Mouse (Mus musculus) neural tube, embryonic 15.5 days (tissue): Measurements from ENCODE around the gene Polr3k. TPM values are rescaled to one million over a fixed set of nuclear protein-coding genes. Genes with fewer than 3 reads are reported as not detected.

ENCODE experiments used
- ATAC-seq: fragments of 200-750 bp; cut with Nextera tagmentation; 2 replicates; pipeline ENCODE4 v1.8.0; 2017; ENCODE audit warnings: mild to moderate bottlenecking, moderate TSS enrichment, moderate library complexity; ENCODE audit not compliant: low FRiP score
- H3K27ac ChIP-seq: fragments of 300-500 bp; sonication (generic); replicated peaks from 2 replicates; pipeline ENCODE4 v1.5.1; 2015; ENCODE audit warnings: mild to moderate bottlenecking, inconsistent platforms
- H3K27me3 ChIP-seq: fragments of 300-500 bp; sonication (generic); replicated peaks from 2 replicates; pipeline ENCODE4 v1.6.1; 2015; ENCODE audit warnings: inconsistent platforms
- H3K36me3 ChIP-seq: fragments of 300-500 bp; sonication (generic); 2 replicates; pipeline ENCODE4 v1.6.1; 2015; ENCODE audit warnings: inconsistent platforms
- H3K4me1 ChIP-seq: fragments of 300-500 bp; sonication (generic); 2 replicates; pipeline ENCODE4 v1.6.1; 2015; ENCODE audit warnings: inconsistent platforms
- H3K4me2 ChIP-seq: fragments of 300-500 bp; sonication (generic); 2 replicates; pipeline ENCODE4 v1.6.1; 2015; ENCODE audit warnings: inconsistent platforms, mild to moderate bottlenecking, moderate library complexity
- H3K4me3 ChIP-seq: fragments of 300-500 bp; sonication (generic); replicated peaks from 2 replicates; pipeline ENCODE4 v1.5.1; 2015; ENCODE audit warnings: mild to moderate bottlenecking, inconsistent platforms
- H3K9ac ChIP-seq: fragments of 300-500 bp; sonication (generic); replicated peaks from 2 replicates; pipeline ENCODE4 v1.6.1; 2015; ENCODE audit warnings: mild to moderate bottlenecking, inconsistent platforms
- H3K9me3 ChIP-seq: fragments of 300-500 bp; sonication (generic); replicated peaks from 2 replicates; pipeline ENCODE4 v1.6.1; 2016; ENCODE audit warnings: inconsistent platforms
- WGBS: fragments of 180-500 bp; shearing (Covaris S2); methylation state at CpG from one replicate; pipeline ENCODE4 v1.1.7; 2015; ENCODE audit warnings: mixed read lengths; 5-methylcytosine and 5-hydroxymethylcytosine counted together
- polyA plus RNA-seq: library from polyadenylated mRNA; unstranded; fragments of >200 nt; fragmentation: Nextera tagmentation; extraction: Ambion mirVana; gene quantifications from 2 replicates; pipeline ENCODE4 v1.2.1, GENCODE M21; 2015

Gene Polr3k
- polyA plus RNA-seq = 74.2 and 76.2 TPM in 2 replicates

DNA sequence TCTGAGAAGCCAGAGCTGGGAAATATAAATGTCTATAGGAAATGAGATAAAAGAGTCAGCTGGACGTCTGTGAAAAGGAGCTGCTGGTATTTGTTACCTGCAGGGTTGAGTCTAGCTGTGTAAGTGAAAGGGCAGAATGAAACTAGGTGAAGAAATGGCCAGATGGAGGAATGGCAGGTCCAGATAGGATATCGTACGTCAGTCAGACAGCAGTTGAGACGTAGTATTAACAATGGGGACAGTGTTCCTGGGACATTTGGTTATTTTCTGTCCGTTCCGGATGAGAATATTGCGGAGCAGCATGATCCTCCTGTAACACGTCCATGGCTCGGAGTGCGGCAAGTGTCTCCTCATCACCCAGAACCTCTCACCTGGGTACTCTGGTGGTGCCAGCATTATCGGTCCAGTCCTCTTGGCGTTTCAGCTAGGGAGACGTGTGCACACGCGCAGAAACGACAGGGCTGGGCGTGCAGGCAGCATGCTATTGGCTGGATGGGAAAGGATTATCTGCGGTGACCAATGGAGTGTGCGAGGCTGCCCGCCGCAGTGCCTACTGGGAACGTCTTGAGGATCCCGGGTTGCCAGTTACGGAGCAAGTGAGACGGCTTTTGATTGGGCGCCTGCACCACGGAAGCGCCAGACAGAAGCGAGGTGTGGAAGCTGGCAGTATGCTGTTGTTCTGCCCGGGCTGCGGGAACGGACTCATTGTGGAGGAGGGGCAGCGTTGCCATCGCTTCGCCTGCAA is at the start of gene Polr3k:
TSS of gene Polr3k (plus strand) at position 547 of the 745 bp plus-strand sequence.
- Histone ChIP-seq H3K4me3 (peak within 1 kb of the TSS; percentile 70), H3K4me1 (peaks cover 22% of the 10 kb centered on the region), H3K9ac (peak within 1 kb of the TSS; percentile 76), H3K9me3 (no peaks in the 10 kb centered on the region), H3K4me2 (peak within 1 kb of the TSS; percentile 80), H3K27ac (peak within 1 kb of the TSS; percentile 88), H3K36me3 (peaks cover 8% of the 10 kb centered on the region), H3K27me3 (no peaks in the 10 kb centered on the region)
- under 1% methylated on average over 35 of the region's 35 CpGs for WGBS
- peak; percentile 100 for ATAC-seq

GRCm38 (mm10) chr2:181829032-181829650 is 35.0 kb upstream of the Polr3k start:
- H3K9me3 ChIP-seq = no peaks in the 10 kb centered on the region
- H3K4me2 ChIP-seq = no peak overlapping the region
- H3K4me3 ChIP-seq = no peak overlapping the region
- WGBS = 83% methylated on average over 2 of the region's 2 CpGs
- no peak for ATAC-seq
- H3K4me1 ChIP-seq = no peaks in the 10 kb centered on the region
- H3K27ac ChIP-seq = no peak overlapping the region
- H3K27me3 ChIP-seq = no peaks in the 10 kb centered on the region
- H3K36me3 ChIP-seq = peaks cover 41% of the 10 kb centered on the region
- no peak overlapping the region for H3K9ac ChIP-seq

DNA sequence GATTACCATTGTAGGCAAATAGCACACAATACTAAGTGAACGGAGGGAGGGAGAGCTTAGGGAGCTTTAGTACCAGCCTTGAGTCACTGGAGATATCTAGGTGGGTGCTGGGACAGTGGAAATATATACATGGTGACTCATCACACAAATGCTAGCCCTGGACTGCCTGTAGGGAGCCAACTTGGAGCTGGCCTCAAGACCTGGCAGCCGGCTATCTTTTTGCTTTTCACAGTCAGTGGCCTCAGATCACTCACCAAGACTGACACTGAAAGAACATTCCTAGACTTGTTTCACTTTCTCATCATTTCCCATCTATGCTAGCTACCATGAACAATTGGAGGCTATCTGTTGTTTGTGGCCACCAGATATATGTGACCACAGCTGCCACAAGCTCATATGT is 31.4 kb upstream of the Polr3k start:
- WGBS = 83% methylated on average over 2 of the region's 2 CpGs
- Histone ChIP-seq H3K4me2 (no peak overlapping the region), H3K4me1 (peaks cover 6% of the 10 kb centered on the region), H3K9me3 (no peaks in the 10 kb centered on the region), H3K27me3 (no peaks in the 10 kb centered on the region), H3K27ac (no peak overlapping the region), H3K4me3 (no peak overlapping the region), H3K36me3 (peaks cover 15% of the 10 kb centered on the region), H3K9ac (no peak overlapping the region)
- ATAC-seq = no peak

DNA sequence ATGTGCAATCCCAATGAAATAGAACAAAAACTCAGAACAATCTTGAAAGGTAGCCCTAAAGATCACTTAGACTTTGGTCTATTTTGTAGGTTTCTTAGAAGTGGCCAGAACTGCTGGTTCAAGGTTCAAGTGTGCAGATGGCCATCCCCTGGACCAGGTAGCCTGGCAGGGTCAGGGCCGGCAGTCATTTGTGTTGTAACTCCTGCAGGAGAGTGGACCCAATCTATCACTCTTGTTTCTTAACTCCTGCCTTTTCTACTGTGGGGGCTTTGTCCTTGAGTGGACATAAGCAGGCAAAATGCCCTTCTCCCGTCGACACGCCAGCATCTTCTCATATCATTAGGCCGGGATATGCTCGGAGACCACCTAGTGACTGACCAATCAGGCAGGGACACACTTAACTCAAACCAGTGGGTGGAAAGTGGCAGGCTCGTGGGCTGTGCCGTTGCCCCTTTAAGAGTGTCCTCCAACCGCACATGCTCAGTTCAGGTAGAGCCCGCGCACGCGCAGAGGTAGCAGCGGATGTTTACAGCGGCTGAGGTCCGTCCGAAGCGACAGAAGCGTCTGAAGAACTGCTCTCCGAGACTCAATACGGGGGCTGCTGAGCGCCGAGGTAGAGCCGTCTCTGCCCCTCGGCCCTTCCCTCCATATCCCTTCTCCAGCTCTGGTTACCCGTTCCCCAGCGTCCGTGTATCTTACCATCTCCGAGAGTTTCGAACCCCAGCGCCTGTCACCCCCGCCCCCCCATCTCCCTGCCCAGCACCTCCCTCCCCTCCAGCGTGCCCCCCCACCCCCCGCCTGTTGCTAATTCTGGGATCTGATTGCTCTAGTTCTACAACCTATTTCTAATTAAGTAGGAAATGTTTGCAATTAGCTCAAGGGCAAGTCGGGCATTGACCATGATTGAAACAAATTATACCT is 26.5 kb upstream of the Polr3k start, which contains the start of gene Pcmtd2:
TSS of gene Pcmtd2 (plus strand) at position 483 of the 921 bp plus-strand sequence.
- ATAC-seq = peak; percentile 99
- under 1% methylated on average over 35 of the region's 35 CpGs for WGBS
- H3K27ac ChIP-seq = peak within 1 kb of the TSS; percentile 86
- peaks cover 7% of the 10 kb centered on the region; the same call in 1 of the 2 replicates for H3K36me3 ChIP-seq
- peak within 1 kb of the TSS; percentile 80 for H3K4me2 ChIP-seq
- H3K9me3 ChIP-seq = no peaks in the 10 kb centered on the region
- peak within 1 kb of the TSS; percentile 65 for H3K9ac ChIP-seq
- H3K4me1 ChIP-seq = peaks cover 18% of the 10 kb centered on the region
- peak within 1 kb of the TSS; percentile 74 for H3K4me3 ChIP-seq
- H3K27me3 ChIP-seq = no peaks in the 10 kb centered on the region

GRCm38 (mm10) chr2:181838293-181838680 is 25.9 kb upstream of the Polr3k start:
- Histone ChIP-seq H3K27ac (peak overlapping the region; percentile 86), H3K9me3 (no peaks in the 10 kb centered on the region), H3K4me2 (peak overlapping the region; percentile 80), H3K36me3 (peaks cover 9% of the 10 kb centered on the region; the same call in 1 of the 2 replicates), H3K4me1 (peaks cover 18% of the 10 kb centered on the region), H3K9ac (peak overlapping the region; percentile 65), H3K4me3 (peak overlapping the region; percentile 74), H3K27me3 (no peaks in the 10 kb centered on the region)
- 1% methylated on average over 3 of the region's 3 CpGs for WGBS
- peak; percentile 18 for ATAC-seq

DNA sequence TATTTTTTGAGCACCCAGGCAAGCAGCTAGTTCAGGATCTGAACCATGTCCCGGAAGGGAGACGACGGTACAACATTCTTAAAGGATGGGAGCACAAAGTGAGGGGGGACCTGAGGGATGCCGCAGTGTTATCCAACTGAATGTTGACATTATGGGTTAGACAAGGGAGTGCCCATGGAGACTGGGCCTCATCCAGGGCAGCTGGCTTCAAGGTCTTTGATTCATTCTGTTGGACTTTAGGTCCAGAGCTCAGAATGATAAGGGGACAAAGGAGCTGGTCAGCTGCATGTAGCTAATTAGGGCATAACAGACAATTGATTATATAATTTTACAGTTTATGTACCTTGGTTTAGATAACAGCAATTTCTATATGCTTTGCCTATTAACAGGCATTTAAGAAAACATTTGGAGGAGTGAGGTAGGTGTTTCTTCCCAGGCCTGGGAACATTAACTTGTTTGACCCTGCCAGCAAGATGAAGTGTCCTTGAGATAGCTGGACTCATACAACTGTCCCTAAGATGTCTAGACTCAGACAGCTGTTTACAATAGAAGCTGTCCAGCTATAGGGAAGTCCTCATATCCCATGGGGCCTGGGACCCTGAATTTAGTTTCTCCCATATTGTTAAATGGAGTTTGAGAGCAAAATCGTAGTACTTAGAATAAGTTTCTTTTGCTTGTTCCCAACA is 18.3 kb upstream of the Polr3k start:
- Histone ChIP-seq H3K36me3 (peaks cover 43% of the 10 kb centered on the region), H3K27ac (no peak overlapping the region)
- WGBS = 90% methylated on average over 5 of the region's 5 CpGs

GRCm38 (mm10) chr2:181864536-181864860 is 361 bp downstream of the Polr3k start:
- whole genome bisulfite sequencing = 0% methylated on average over 22 of the region's 22 CpGs
- peak overlapping the region; percentile 70 for H3K4me3 ChIP-seq
- H3K4me2 ChIP-seq = peak overlapping the region; percentile 80
- peaks cover 22% of the 10 kb centered on the region for H3K4me1 ChIP-seq
- H3K36me3 ChIP-seq = peaks cover 13% of the 10 kb centered on the region
- H3K9me3 ChIP-seq = no peaks in the 10 kb centered on the region
- H3K9ac ChIP-seq = peak overlapping the region; percentile 76
- H3K27ac ChIP-seq = peak overlapping the region; percentile 88
- ATAC-seq = peak; percentile 28
- H3K27me3 ChIP-seq = no peaks in the 10 kb centered on the region

More for the DNA sequence above, 18.3 kb upstream of the Polr3k start:
- Histone ChIP-seq H3K4me2 (no peak overlapping the region), H3K4me3 (no peak overlapping the region), H3K27me3 (no peaks in the 10 kb centered on the region), H3K9ac (no peak overlapping the region), H3K9me3 (no peaks in the 10 kb centered on the region), H3K4me1 (no peaks in the 10 kb centered on the region)
- no peak for ATAC-seq

- Histone ChIP-seq H3K4me1 (peaks cover 22% of the 10 kb centered on the region), H3K4me3 (no peak overlapping the region), H3K9me3 (no peaks in the 10 kb centered on the region), H3K27ac (no peak overlapping the region), H3K27me3 (no peaks in the 10 kb centered on the region), H3K4me2 (no peak overlapping the region), H3K9ac (no peak overlapping the region), H3K36me3 (peaks cover 25% of the 10 kb centered on the region)
- 60% methylated on average over 5 of the region's 5 CpGs for WGBS
- no peak for ATAC-seq
These were observed 2.8 kb downstream of the Polr3k start for GRCm38 (mm10) chr2:181866931-181867330.

DNA sequence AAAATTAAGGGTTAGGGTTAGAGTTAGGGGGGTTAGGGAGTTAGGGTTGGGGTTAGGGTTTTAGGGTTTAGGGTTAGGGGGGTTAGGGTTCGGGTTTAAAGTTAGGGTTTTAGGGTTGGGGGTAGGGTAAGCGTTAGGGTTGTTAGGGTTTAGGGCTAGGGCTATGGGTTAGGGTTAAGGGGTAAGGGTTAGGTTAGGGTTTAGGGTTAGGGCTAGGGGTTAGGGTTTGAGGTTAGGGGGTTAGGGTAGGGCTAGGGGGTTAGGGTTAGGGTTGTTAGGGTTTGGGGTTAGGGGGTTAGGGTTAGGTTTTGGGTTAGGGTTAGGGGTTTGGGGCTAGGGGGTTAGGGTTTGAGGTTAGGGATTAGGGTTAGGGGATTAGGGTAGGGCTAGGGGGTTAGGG is 6.9 kb downstream of the Polr3k start:
- Histone ChIP-seq H3K27ac (no peak overlapping the region), H3K4me1 (peaks cover under 1% of the 10 kb centered on the region), H3K4me3 (no peak overlapping the region), H3K36me3 (peaks cover 25% of the 10 kb centered on the region), H3K9me3 (no peaks in the 10 kb centered on the region), H3K27me3 (no peaks in the 10 kb centered on the region), H3K4me2 (no peak overlapping the region), H3K9ac (no peak overlapping the region)
- ATAC-seq = no peak
- WGBS = 94% methylated on average over 2 of the region's 2 CpGs

GRCm38 (mm10) chr2:181878903-181879302 is 14.8 kb downstream of the Polr3k start:
- H3K9ac ChIP-seq = no peak overlapping the region
- ATAC-seq = no peak
- no peaks in the 10 kb centered on the region for H3K9me3 ChIP-seq
- no peaks in the 10 kb centered on the region for H3K4me1 ChIP-seq
- H3K36me3 ChIP-seq = peaks cover 7% of the 10 kb centered on the region; the same call in 1 of the 2 replicates
- no peak overlapping the region for H3K27ac ChIP-seq
- WGBS = 90% methylated on average over 1 of the region's 1 CpGs
- no peak overlapping the region for H3K4me2 ChIP-seq
- H3K4me3 ChIP-seq = no peak overlapping the region
- H3K27me3 ChIP-seq = no peaks in the 10 kb centered on the region
